Mouse (Mus musculus): ENCODE data around the gene Atp2b2. TPM values are rescaled to one million over a fixed set of nuclear protein-coding genes. Genes with fewer than 3 reads are reported as not detected.
A peak's percentile ranks its signal among the peaks of the same experiment; 100 is the strongest.

Atp2b2 gene
- total RNA-seq, 2 experiments from 2014 or later: 1.3 to 1.6 TPM

- DNase-seq: no peak
These were observed 185.0 kb downstream of the Atp2b2 start for GRCm38 (mm10) chr6:113857310-113857873.

GRCm38 (mm10) chr6:113856790-113857189, 185.6 kb downstream of the Atp2b2 start:
- DNase-seq: no peak

DNA sequence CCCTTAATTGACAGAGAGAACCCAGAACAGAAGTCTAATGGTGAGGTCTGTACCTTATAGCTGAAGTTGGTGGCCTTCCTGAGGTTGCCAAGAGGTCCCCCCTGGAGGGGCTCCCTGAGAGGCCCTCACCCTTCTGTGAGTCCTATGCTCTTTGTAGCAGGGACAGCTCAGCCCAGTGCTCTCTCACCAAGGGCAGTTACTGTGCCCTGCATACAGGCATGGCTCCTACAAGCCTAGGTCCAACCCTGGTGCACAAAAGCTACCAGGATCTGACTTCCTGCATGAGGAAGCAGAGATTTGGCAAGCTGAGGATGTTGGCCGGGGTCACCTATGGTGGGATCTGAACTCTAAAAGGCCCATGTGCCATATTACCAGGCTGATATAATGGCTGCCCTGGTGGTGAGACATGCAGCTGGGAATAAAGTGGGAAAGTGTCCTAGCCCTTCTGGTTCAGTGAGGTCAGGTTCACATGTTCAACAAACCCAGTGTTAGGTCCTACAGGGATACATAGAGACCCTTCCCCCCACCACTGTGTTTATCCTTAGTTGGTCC, 186.2 kb downstream of the Atp2b2 start:
- DNase-seq: no peak

- DNase-seq: no peak
These were observed 186.8 kb downstream of the Atp2b2 start for GRCm38 (mm10) chr6:113855581-113855980.

- DNase-seq: peak; percentile 56 to 60
These were observed 190.1 kb downstream of the Atp2b2 start for GRCm38 (mm10) chr6:113852318-113852717.

DNA sequence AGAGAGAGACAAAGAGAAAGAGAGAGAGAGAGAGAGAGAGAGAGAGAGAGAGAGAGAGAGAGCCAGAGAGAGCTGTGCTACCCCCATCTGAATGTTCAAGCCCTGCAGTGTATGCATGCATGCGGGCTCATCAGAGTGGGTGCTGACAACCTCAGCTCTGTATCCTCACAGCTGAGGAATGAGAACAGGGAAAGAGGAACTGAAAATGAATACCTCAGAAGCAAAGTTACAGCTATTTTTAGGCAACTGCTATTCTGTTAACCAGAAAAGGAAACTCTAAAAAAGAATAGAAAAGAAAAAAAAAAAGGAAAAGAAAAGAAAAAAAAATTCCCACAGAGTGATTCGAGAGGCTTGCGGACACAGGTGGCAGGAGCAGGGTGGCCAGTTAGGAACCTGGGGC, 192.6 kb downstream of the Atp2b2 start:
- no peak for DNase-seq

DNA sequence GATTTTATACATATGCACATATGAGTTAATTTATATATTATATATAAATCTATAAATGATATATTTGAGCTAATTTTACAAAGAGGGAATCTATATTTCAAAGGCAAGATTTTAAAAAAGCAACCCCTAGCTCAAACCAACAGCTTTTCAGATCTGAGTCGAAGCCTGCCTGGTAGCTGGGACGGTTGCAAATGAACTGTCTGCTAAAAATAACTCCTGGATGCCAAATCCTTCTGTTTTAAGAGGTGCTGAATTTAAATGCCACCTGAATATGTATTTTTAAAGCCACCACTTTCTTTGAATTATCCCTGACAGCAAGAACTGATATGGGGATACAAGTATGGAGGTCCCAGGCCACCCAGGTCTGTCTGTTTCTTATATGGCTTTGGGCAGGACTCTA, 193.8 kb downstream of the Atp2b2 start:
- no peak for DNase-seq

DNA sequence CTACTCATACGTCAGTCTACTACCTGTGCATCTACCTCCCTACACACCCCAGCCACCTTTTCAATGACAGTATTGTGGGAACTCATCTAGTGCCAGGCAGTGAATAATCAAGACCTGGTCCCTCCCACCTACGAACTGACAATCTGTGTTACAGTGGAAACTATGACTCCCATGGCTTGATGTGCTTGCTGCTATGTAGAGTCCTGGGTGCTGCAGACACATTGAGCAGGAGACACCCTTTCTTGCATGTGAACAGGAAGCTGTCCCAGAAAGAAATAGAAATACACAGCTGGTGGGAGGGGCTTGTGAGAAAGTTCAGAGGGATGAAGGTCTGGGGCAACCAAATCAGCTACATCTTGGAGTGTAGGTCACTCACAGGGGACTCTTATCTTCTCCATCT, 195.3 kb downstream of the Atp2b2 start:
- no peak for DNase-seq

- DNase-seq: no peak
These were observed 199.2 kb downstream of the Atp2b2 start for GRCm38 (mm10) chr6:113843248-113843647.

DNA sequence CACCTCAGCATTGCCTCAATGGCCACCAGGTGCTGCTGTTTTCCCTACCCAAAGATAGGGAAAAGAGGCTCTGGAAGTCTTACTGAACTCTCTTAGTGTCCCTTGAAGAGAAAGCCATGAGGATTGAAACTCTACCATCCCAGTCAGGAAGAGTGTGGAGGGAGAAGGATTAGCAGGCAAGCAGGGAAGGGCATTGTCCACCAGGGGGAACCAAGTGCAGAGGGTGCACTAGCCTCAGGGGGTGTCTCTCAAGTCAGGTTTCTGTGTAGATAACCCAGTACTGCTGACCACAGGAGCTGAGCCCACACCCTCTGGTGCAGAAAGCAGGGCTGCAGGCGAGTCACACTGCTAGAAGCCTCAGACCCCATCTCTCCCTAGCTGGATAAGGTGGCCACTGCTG, 203.9 kb downstream of the Atp2b2 start:
- DNase-seq: no peak

DNA sequence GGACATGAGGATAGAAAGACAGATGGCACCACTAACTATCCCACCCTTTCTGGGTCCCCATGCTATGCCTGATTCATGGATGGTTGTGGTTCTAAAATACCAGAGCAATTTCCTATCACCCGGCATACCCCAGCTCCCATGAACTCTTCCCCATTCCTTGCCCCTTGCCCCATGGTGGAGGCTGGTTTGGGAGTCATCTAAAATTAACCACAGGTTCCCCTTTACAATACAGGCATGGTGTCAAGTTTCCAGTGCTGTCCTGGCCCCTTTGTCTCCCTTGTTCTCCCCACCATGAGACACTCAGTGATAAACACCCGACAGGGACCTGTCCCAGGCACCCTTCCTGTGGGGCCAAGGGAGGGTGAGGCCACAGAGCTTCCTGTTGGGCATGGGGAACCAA, 204.7 kb downstream of the Atp2b2 start:
- no peak for DNase-seq

- DNase-seq: no peak
These were observed 205.9 kb downstream of the Atp2b2 start for GRCm38 (mm10) chr6:113836545-113836944.

- no peak for DNase-seq
These were observed 211.9 kb downstream of the Atp2b2 start for GRCm38 (mm10) chr6:113830463-113830862.

- DNase-seq: no peak
These were observed 215.1 kb downstream of the Atp2b2 start for GRCm38 (mm10) chr6:113827309-113827708.

DNA sequence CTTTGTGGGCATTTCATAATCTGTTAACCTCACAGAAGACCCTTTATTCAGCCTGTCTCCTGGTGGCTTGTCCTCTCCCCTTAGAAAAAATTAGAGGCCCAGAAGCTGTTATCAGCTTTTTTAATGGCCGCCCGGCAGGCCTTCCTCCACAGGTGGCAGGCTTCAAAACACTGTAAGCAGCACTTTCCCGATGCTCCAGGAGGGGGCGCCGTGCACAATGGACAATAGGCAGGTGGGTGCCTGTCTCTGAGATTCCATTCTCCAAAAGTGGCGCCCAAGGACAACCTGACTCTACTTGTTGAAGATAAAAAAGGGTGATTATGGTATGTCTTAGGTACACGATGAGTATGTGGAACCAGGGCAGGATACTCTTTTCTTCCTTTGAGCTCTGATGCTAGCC, 220.0 kb downstream of the Atp2b2 start:
- DNase-seq: peak; percentile 8 to 44

GRCm38 (mm10) chr6:113816690-113817089, 225.7 kb downstream of the Atp2b2 start:
- DNase-seq: no peak

GRCm38 (mm10) chr6:113811462-113811861, 231.0 kb downstream of the Atp2b2 start:
- no peak for DNase-seq

DNA sequence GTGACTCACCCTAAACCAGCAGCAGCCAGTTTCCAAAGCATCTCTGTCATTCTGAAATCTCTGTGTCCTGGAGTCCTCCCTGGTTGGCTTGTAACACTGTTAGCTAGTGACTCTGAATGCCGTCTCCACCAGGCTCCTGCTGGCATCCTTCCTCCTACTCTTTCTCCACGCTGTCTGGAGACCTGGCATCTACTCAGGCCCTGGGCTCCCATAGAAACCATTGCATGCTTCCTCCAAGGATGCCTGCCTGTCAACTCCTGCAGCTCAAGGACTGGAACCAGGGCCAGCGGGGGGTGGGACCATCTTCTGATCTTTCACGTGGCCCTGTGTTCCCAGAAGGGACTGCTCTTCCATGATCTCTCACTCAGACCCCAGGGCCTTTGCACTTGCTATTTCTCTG, 231.7 kb downstream of the Atp2b2 start:
- DNase-seq: no peak

GRCm38 (mm10) chr6:113806241-113806640, 236.2 kb downstream of the Atp2b2 start:
- no peak for DNase-seq

DNA sequence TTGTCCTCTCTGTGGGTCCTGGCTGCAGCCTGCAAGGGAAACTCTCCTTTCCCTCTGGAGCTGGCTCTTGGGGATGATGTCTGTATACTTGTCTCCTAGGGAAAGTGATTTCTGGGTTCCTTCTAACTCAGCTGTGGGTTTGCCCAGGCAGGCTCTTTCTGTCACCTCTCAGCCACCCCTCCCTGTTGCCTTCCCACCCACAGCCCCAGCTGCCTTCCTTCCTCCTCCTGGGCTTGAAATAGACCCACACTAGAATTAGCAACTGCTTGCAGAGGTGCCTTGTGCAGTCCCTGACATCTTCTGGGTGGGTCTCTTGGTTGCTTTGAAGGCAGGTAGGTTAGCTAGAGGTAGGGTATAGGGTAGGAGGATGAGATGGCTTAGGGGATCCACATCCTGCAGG, 241.2 kb downstream of the Atp2b2 start:
- no peak for DNase-seq

GRCm38 (mm10) chr6:113799915-113800314, 242.5 kb downstream of the Atp2b2 start:
- no peak for DNase-seq

DNA sequence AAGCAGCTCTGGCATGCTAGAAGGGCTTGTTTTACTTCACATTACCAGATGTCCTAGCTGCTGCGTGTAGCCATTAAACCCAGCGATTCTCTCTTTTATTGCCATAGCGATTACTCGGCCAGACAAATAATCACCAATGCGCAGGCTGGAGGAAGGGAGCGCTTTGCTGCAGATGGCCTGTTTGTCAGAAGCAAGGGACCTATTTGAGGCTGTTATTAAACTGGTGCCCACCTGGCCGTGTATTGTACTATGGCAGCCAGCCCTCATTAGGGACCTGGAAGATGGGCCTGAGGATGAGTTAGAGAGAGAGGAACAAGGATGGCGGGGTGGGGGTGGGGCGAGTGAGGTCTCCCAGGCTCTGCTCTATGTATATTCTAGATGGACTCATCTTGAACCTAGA, 243.1 kb downstream of the Atp2b2 start:
- DNase-seq: no peak

DNA sequence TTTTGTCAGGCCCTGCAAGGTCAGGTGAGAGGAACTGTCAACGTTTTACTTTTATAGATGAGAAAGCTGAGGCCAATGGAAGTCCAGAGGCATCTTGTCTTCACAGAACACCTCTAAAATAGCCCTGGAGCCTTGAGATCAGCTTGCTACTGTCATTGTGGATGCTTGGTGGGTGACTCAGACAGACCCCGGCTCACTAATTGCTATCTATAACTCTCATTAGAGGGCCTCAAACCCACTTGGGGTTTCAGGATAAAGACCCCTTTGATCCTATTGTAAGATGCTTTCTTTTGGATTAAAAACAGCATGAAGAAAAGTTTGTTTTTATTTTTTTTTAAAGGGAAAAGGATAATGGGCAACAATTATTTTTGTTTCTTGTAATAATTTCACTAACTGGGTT, 243.5 kb downstream of the Atp2b2 start:
- DNase-seq: no peak

GRCm38 (mm10) chr6:113795241-113795702, 247.1 kb downstream of the Atp2b2 start:
- DNase-seq: peak; percentile 72 to 81

DNA sequence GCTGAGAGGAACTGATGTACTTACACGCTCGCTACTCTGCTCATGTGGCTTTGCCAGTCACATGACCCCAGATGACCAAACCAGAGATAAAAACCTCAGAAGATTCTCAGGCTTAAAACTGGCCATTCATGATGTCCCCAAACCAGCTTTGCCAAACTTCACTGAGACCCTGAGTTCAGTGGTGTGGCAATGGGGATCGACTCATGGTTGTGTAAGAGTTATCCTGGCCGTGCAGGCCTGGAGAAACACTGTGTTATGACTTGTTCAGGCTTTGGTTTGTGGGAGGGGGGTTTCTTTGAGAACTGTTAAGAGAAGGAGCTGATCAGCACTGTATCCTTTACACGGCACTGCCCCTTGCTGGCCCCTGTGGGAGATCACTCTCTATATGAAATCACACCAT, 250.0 kb downstream of the Atp2b2 start:
- DNase-seq: no peak

All from heart, adult 18-20 months (tissue).